Mouse (Mus musculus) bone marrow, adult 2 months (tissue): ENCODE data around the gene AU015836. TPM values are rescaled to one million over a fixed set of nuclear protein-coding genes. Genes with fewer than 3 reads are reported as not detected.

ENCODE experiments used
- H3K27ac ChIP-seq: fragments of 200-500 bp; 2 replicates; pipeline ENCODE4 v1.5.1; 2012; ENCODE audit warnings: low read depth, mild to moderate bottlenecking, control low read depth, inconsistent platforms, low read length; ENCODE audit not compliant: control insufficient read depth, poor library complexity, insufficient read depth
- H3K4me1 ChIP-seq: fragments of 200-500 bp; 2 replicates; pipeline ENCODE4 v1.6.1; 2011; ENCODE audit warnings: low read length; ENCODE audit not compliant: control insufficient read depth, insufficient read depth
- H3K4me3 ChIP-seq: fragments of 200-500 bp; replicated peaks from 2 replicates; pipeline ENCODE3; 2011; ENCODE audit warnings: mild to moderate bottlenecking, low read depth, low read length, control low read depth; ENCODE audit not compliant: control insufficient read depth
- CTCF ChIP-seq: fragments of 200-500 bp; IDR thresholded peaks from 2 replicates; pipeline ENCODE4 v1.5.1; 2011; ENCODE audit warnings: low read length, control low read depth; ENCODE audit not compliant: control insufficient read depth, insufficient read depth
- POLR2A ChIP-seq: fragments of 200-500 bp; IDR thresholded peaks from 2 replicates; pipeline ENCODE4 v1.6.1; 2011; ENCODE audit warnings: low read depth, mild to moderate bottlenecking, control low read depth, low read length, borderline replicate concordance; ENCODE audit not compliant: control insufficient read depth
- WGBS: fragments of 180-500 bp; shearing (Covaris S2); methylation state at CpG from one replicate; pipeline ENCODE4 v1.1.7; 2018; 5-methylcytosine and 5-hydroxymethylcytosine counted together
- polyA plus RNA-seq: library from polyadenylated mRNA; stranded (reverse); fragments of >200 nt; gene quantifications from 2 replicates; pipeline ENCODE4 v1.2.4, GENCODE M21; 2011; ENCODE audit warnings: low replicate concordance; ENCODE audit not compliant: missing spikeins, insufficient read depth, insufficient read length

Gene AU015836
- polyA plus RNA-seq, 1 experiment = 8.6 TPM

GRCm38 (mm10) chrX:94006991-94007390, 38.5 kb downstream of the AU015836 start:
- 54% methylated on average over 3 of the region's 3 CpGs for WGBS
- Histone ChIP-seq H3K4me3 (no peak overlapping the region), H3K4me1 (no peaks in the 10 kb centered on the region; the same call in 1 of the 2 replicates), H3K27ac (no peak overlapping the region)
- no peak for TF ChIP-seq CTCF
- no peak for TF ChIP-seq POLR2A

- 77% methylated on average over 3 of the region's 3 CpGs for WGBS
- H3K4me1 ChIP-seq = no peaks in the 10 kb centered on the region; the same call in 1 of the 2 replicates
- no peak overlapping the region for H3K4me3 ChIP-seq
- no peak overlapping the region for H3K27ac ChIP-seq
- TF ChIP-seq POLR2A (no peak), CTCF (no peak)
Measured at GRCm38 (mm10) chrX:94009442-94009841, 41.0 kb downstream of the AU015836 start.

- no peak overlapping the region for H3K4me3 ChIP-seq
- H3K4me1 ChIP-seq = no peaks in the 10 kb centered on the region; the same call in 1 of the 2 replicates
- TF ChIP-seq POLR2A (no peak), CTCF (no peak)
- WGBS = 86% methylated on average over 7 of the region's 7 CpGs
- H3K27ac ChIP-seq = no peak overlapping the region
Measured at GRCm38 (mm10) chrX:94011656-94012173, 43.3 kb downstream of the AU015836 start.

- no peaks in the 10 kb centered on the region; the same call in 1 of the 2 replicates for H3K4me1 ChIP-seq
- no peak for TF ChIP-seq POLR2A
- TF ChIP-seq CTCF = no peak
- H3K27ac ChIP-seq = no peak overlapping the region
- no peak overlapping the region for H3K4me3 ChIP-seq
- whole genome bisulfite sequencing = 72% methylated on average over 12 of the region's 12 CpGs
Measured at GRCm38 (mm10) chrX:94012479-94013167, 44.2 kb downstream of the AU015836 start.

- Histone ChIP-seq H3K27ac (no peak overlapping the region), H3K4me3 (no peak overlapping the region), H3K4me1 (no peaks in the 10 kb centered on the region)
- no peak for TF ChIP-seq CTCF
- TF ChIP-seq POLR2A = no peak
- WGBS = 64% methylated on average over 1 of the region's 1 CpGs
Measured at GRCm38 (mm10) chrX:94016891-94017290, 48.4 kb downstream of the AU015836 start.

GRCm38 (mm10) chrX:94022264-94022874, 53.9 kb downstream of the AU015836 start:
- Histone ChIP-seq H3K4me1 (no peaks in the 10 kb centered on the region), H3K4me3 (no peak overlapping the region), H3K27ac (no peak overlapping the region)
- TF ChIP-seq CTCF = no peak
- TF ChIP-seq POLR2A = no peak
- 75% methylated on average over 5 of the region's 5 CpGs for WGBS

Other genes with a start within 250 kb of the AU015836 start
- 7.6 and 21.7 TPM in 2 replicates for gene Pdk3, start 136.5 kb upstream of the AU015836 start, polyA plus RNA-seq
- gene Zfx, start 155.0 kb downstream of the AU015836 start, polyA plus RNA-seq = 9.8 and 11.1 TPM in 2 replicates
- gene Eif2s3x, start 244.2 kb downstream of the AU015836 start, polyA plus RNA-seq = 45.0 and 55.0 TPM in 2 replicates